Mouse (Mus musculus) embryo, embryonic 10.5 days (tissue): ENCODE measurements around the gene Cytl1.

ENCODE experiments used
- DNase-seq: peaks from one replicate; pipeline ENCODE4 v3.0.0-alpha.2; 2015; ENCODE audit warnings: low spot score

Gene Cytl1

DNA sequence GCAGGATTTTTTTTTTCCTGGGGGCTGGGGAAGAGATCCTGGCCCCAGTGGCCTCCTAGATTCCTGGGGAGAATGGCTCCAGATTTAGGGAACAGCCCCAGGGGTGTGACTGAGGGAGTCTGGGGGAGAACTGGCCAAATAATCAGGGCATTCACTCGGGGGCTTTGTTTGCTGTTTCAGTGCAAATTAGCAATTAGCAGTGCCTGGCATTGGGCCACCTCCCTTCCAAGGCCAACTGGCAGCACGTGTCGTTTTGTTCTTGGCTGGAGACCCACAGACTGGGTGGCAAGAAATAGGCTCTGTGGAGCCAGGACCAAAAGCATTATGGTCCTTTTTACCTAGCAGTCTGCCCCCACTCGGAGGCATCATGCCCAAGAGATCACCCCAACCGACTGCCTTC is 33.7 kb downstream of the Cytl1 start:
- no peak for DNase-seq

GRCm38 (mm10) chr5:37770870-37771269 is 35.6 kb downstream of the Cytl1 start:
- no peak for DNase-seq

GRCm38 (mm10) chr5:37774011-37774410 is 38.7 kb downstream of the Cytl1 start:
- no peak for DNase-seq

- DNase-seq = peak; percentile 18
These were observed 40.4 kb downstream of the Cytl1 start for GRCm38 (mm10) chr5:37775681-37776080.

- DNase-seq = no peak
These were observed 48.0 kb downstream of the Cytl1 start for GRCm38 (mm10) chr5:37783306-37783705.

GRCm38 (mm10) chr5:37784847-37785391 is 49.6 kb downstream of the Cytl1 start:
- no peak for DNase-seq
